Mouse (Mus musculus) erythroid progenitor cell, adult 5-6 weeks (primary cell): ENCODE results near the gene Adgrg4. TPM values are rescaled to one million over a fixed set of nuclear protein-coding genes. Genes with fewer than 3 reads are reported as not detected.

ENCODE experiments used
- ATAC-seq: replicated peaks from 2 replicates; pipeline ENCODE4 v1.8.0; 2016; ENCODE audit warnings: moderate number of reproducible peaks, mild to moderate bottlenecking, moderate TSS enrichment, inconsistent platforms; ENCODE audit not compliant: poor library complexity, low FRiP score, severe bottlenecking
- total RNA-seq, 2 experiments: library from RNA; stranded (forward) in 1 of 2; stranded (reverse) in 1 of 2; fragments of 150-400 nt in 1 of 2; fragments of 186-747, 209-891 nt in 1 of 2; gene quantifications; 2 replicates each; pipeline versions ENCODE4 v1.2.3 to v1.2.4; 2015 to 2017; ENCODE audit warnings: low replicate concordance in 2 of 2

Gene Adgrg4
- total RNA-seq (2015; ENCODE audit: low replicate concordance) (not detected in 2 replicates), total RNA-seq (2017; ENCODE audit: low replicate concordance) (not detected in 2 replicates)

- ATAC-seq, result no peak
Observed at GRCm38 (mm10) chrX:56869863-56870262, at the start of gene Adgrg4. Gene Adgrg4 (plus strand): TSS chrX:56870163.

GRCm38 (mm10) chrX:56821765-56822603, 48.0 kb upstream of the Adgrg4 start, which contains the start of gene Map7d3:
Gene Map7d3 (minus strand): TSS chrX:56822326.
- ATAC-seq, result no peak

GRCm38 (mm10) chrX:56827492-56827891, 42.5 kb upstream of the Adgrg4 start:
- no peak for ATAC-seq

GRCm38 (mm10) chrX:56835842-56836241, 34.1 kb upstream of the Adgrg4 start:
- ATAC-seq, result no peak

- no peak for ATAC-seq
Observed at GRCm38 (mm10) chrX:56839369-56839768, 30.6 kb upstream of the Adgrg4 start.

GRCm38 (mm10) chrX:56841255-56841654, 28.7 kb upstream of the Adgrg4 start:
- ATAC-seq, result no peak

- no peak for ATAC-seq
Observed at GRCm38 (mm10) chrX:57012891-57013290, 142.9 kb downstream of the Adgrg4 start.

GRCm38 (mm10) chrX:57042774-57043173, 172.8 kb downstream of the Adgrg4 start, which contains the start of gene Brs3:
Gene Brs3 (plus strand): TSS chrX:57043074.
- ATAC-seq, result no peak

- ATAC-seq, result no peak
Observed at GRCm38 (mm10) chrX:57043869-57044268, 173.9 kb downstream of the Adgrg4 start.

Other genes with a start within 250 kb of the Adgrg4 start
- gene Fhl1, start 138.4 kb upstream of the Adgrg4 start, total RNA-seq (2015; ENCODE audit: low replicate concordance), result 4.2 TPM in 1 of 2 replicates, not detected in the other
- 1.5 TPM in 1 of 2 replicates, not detected in the other for gene Fhl1, start 138.4 kb upstream of the Adgrg4 start, total RNA-seq (2017; ENCODE audit: low replicate concordance)
- gene Map7d3, start 47.8 kb upstream of the Adgrg4 start, total RNA-seq (2015; ENCODE audit: low replicate concordance), result 1.3 TPM in 1 of 2 replicates, not detected in the other
- 0.77 TPM in 1 of 2 replicates, not detected in the other for gene Map7d3, start 47.8 kb upstream of the Adgrg4 start, total RNA-seq (2017; ENCODE audit: low replicate concordance)
- not detected in 2 replicates for gene Brs3, start 172.9 kb downstream of the Adgrg4 start, total RNA-seq (2015; ENCODE audit: low replicate concordance)
- not detected in 2 replicates for gene Brs3, start 172.9 kb downstream of the Adgrg4 start, total RNA-seq (2017; ENCODE audit: low replicate concordance)
- gene Htatsf1, start 183.4 kb downstream of the Adgrg4 start, total RNA-seq (2015; ENCODE audit: low replicate concordance), result 12.3 and 36.0 TPM in 2 replicates
- 24.4 and 37.4 TPM in 2 replicates for gene Htatsf1, start 183.4 kb downstream of the Adgrg4 start, total RNA-seq (2017; ENCODE audit: low replicate concordance)
- gene Vgll1, start 217.9 kb downstream of the Adgrg4 start, total RNA-seq (2015; ENCODE audit: low replicate concordance), result not detected in 2 replicates
- gene Vgll1, start 217.9 kb downstream of the Adgrg4 start, total RNA-seq (2017; ENCODE audit: low replicate concordance), result not detected in 2 replicates